Mouse (Mus musculus): ENCODE measurements around the gene Dis3l. TPM values are rescaled to one million over a fixed set of nuclear protein-coding genes. Genes with fewer than 3 reads are reported as not detected.

Dis3l gene
- 5.4 and 7.1 TPM in 2 replicates for polyA plus RNA-seq (2012; ENCODE audit: low replicate concordance)

GRCm38 (mm10) chr9:64341254-64341566 lies at the start of gene Dis3l:
Gene Dis3l, minus strand, starts transcription at chr9:64341288.

GRCm38 (mm10) chr9:64385511-64386465 lies 44.7 kb upstream of the Dis3l start, which contains the start of gene Megf11:
Gene Megf11, plus strand, starts transcription at chr9:64385626.

GRCm38 (mm10) chr9:64281105-64281780 lies 59.8 kb downstream of the Dis3l start, which contains the start of gene Tipin:
Gene Tipin, plus strand, starts transcription at chr9:64281581.

Other genes with a start within 250 kb of the Dis3l start
- not detected in 2 replicates for gene Lctl, start 224.1 kb downstream of the Dis3l start, polyA plus RNA-seq (2012; ENCODE audit: low replicate concordance)
- 2.1 and 7.7 TPM in 2 replicates for gene Zwilch, start 168.2 kb downstream of the Dis3l start, polyA plus RNA-seq (2012; ENCODE audit: low replicate concordance)
- gene Rpl4, start 167.9 kb downstream of the Dis3l start, polyA plus RNA-seq (2012; ENCODE audit: low replicate concordance): 68.9 and 127 TPM in 2 replicates
- gene Snapc5, start 162.0 kb downstream of the Dis3l start, polyA plus RNA-seq (2012; ENCODE audit: low replicate concordance): 0.15 and 1.7 TPM in 2 replicates
- not detected in 2 replicates for gene Uchl4, start 106.1 kb downstream of the Dis3l start, polyA plus RNA-seq (2012; ENCODE audit: low replicate concordance)
- 16.2 and 18.1 TPM in 2 replicates for gene Map2k1, start 87.7 kb downstream of the Dis3l start, polyA plus RNA-seq (2012; ENCODE audit: low replicate concordance)
- gene Tipin, start 59.7 kb downstream of the Dis3l start, polyA plus RNA-seq (2012; ENCODE audit: low replicate concordance): 4.8 TPM in 1 of 2 replicates, not detected in the other
- gene Megf11, start 44.3 kb upstream of the Dis3l start, polyA plus RNA-seq (2012; ENCODE audit: low replicate concordance): 0.83 TPM in 1 of 2 replicates, not detected in the other